Mouse (Mus musculus): ENCODE results near the gene Strn.

The Strn gene

GRCm38 (mm10) chr17:78737096-78737495, at the start of gene Strn:
TSS of gene Strn (minus strand) at chr17:78737196.
- peak; percentile 43 for DNase-seq

- no peak for DNase-seq
Measured at GRCm38 (mm10) chr17:78778765-78779164, 41.8 kb upstream of the Strn start.

GRCm38 (mm10) chr17:78772317-78772716, 35.3 kb upstream of the Strn start:
- peak; percentile 37 for DNase-seq

- peak; percentile 24 for DNase-seq
Measured at GRCm38 (mm10) chr17:78770932-78771331, 33.9 kb upstream of the Strn start.

GRCm38 (mm10) chr17:78769341-78769740, 32.3 kb upstream of the Strn start:
- peak; percentile 88 for DNase-seq

- DNase-seq = no peak
Measured at GRCm38 (mm10) chr17:78768937-78769336, 31.9 kb upstream of the Strn start.

- peak; percentile 88 for DNase-seq
Measured at GRCm38 (mm10) chr17:78767546-78767945, 30.6 kb upstream of the Strn start.

- peak; percentile 83 for DNase-seq
Measured at GRCm38 (mm10) chr17:78766084-78766483, 29.1 kb upstream of the Strn start.

- peak; percentile 42 for DNase-seq
Measured at GRCm38 (mm10) chr17:78763272-78763671, 26.3 kb upstream of the Strn start.

GRCm38 (mm10) chr17:78752938-78753655, 16.1 kb upstream of the Strn start:
- peak; percentile 74 for DNase-seq

- DNase-seq = peak; percentile 80
Measured at GRCm38 (mm10) chr17:78752064-78752463, 15.1 kb upstream of the Strn start.

- DNase-seq = peak; percentile 55
Measured at GRCm38 (mm10) chr17:78748440-78748839, 11.4 kb upstream of the Strn start.

GRCm38 (mm10) chr17:78738416-78738815, 1.4 kb upstream of the Strn start:
- peak; percentile 54 for DNase-seq

- peak; percentile 76 for DNase-seq
Measured at GRCm38 (mm10) chr17:78737771-78738170, 775 bp upstream of the Strn start.

- DNase-seq = peak; percentile 100
Measured at GRCm38 (mm10) chr17:78736473-78736988, 465 bp downstream of the Strn start.

GRCm38 (mm10) chr17:78735731-78736472, 1.1 kb downstream of the Strn start:
- DNase-seq = peak; percentile 93

GRCm38 (mm10) chr17:78734806-78735205, 2.2 kb downstream of the Strn start:
- peak; percentile 39 for DNase-seq

- DNase-seq = peak; percentile 72
Measured at GRCm38 (mm10) chr17:78732056-78732455, 4.9 kb downstream of the Strn start.

- peak; percentile 82 for DNase-seq
Measured at GRCm38 (mm10) chr17:78726746-78727449, 10.1 kb downstream of the Strn start.

- peak; percentile 91 for DNase-seq
Measured at GRCm38 (mm10) chr17:78724461-78725055, 12.4 kb downstream of the Strn start.

GRCm38 (mm10) chr17:78721690-78722089, 15.3 kb downstream of the Strn start:
- DNase-seq = peak; percentile 64

- peak; percentile 52 for DNase-seq
Measured at GRCm38 (mm10) chr17:78719086-78719485, 17.9 kb downstream of the Strn start.

GRCm38 (mm10) chr17:78710258-78710657, 26.7 kb downstream of the Strn start:
- DNase-seq = no peak
